Mouse (Mus musculus) right cerebral cortex, postnatal 36 days (tissue): ENCODE measurements around the gene Klhl29.

Experiments
- DNase-seq, 2 experiments: peaks; one replicate each; pipeline ENCODE4 v3.0.0; 2022; ENCODE audit warnings: low spot score in 2 of 2, mixed read lengths in 1 of 2

Gene Klhl29

GRCm38 (mm10) chr12:5187773-5188333, 187.6 kb downstream of the Klhl29 start:
- no peak for DNase-seq

DNA sequence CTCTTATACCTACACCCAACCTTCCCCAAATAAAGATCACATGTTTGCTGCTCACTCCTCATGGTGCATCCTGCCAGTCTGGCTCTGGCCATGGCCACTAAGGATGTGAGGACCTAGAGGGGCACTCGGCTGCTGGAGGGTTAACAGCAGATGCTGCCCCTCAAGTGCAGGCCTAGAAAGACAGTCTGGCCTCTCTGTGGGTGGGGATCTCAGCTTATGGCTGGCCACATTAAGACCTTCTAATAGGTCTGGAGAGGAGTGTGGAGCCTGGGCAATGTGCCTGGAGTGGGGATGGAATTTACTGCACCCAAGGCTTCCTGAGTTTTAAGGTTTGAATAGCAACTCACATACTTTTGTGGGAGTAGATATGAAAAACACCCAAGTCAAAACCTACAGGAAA, 188.8 kb downstream of the Klhl29 start:
- DNase-seq, result no peak

DNA sequence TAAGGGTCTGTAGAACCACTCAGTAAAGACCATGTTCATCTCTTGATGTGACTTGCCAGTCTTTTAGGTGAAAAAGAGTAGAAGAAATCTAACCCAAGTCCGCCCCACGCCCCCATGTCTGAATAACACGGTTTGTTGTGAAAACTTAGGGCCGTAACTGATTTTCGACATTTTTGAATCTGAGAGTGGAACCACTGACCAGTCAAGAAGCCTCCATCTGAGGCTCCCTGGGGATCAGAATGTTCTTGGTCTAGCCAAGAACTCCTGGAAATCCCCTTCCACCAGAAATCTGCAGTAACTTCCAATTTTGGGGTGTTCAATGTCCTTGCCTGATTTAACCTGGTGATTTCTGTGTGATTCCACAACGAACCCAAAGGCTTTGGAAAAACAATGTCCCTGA, 189.9 kb downstream of the Klhl29 start:
- DNase-seq, result no peak

GRCm38 (mm10) chr12:5182586-5182985, 192.9 kb downstream of the Klhl29 start:
- DNase-seq, result no peak

GRCm38 (mm10) chr12:5182165-5182564, 193.3 kb downstream of the Klhl29 start:
- peak in 1 of 2 experiments; percentile 53 for DNase-seq

GRCm38 (mm10) chr12:5176716-5177341, 198.7 kb downstream of the Klhl29 start:
- no peak for DNase-seq

DNA sequence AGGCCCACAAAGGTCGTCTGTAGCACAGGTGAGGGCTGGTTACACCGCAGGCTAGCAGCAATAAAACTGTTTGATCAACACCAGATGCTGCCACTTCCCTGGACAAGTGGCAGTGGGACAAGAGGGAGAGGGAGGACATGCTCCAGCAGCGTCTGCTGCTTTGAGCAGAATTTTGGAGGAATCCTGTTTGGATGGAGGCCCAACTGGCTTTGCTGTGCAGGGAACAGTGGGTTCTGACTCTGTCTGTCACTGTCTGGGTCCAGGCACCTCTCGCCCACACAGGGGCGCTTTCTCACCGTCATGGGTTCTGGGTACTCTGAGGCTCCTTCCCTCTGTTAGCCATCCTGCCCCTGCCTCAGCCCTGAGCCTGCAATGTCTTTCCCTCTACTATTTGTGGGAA, 209.3 kb downstream of the Klhl29 start:
- no peak for DNase-seq

DNA sequence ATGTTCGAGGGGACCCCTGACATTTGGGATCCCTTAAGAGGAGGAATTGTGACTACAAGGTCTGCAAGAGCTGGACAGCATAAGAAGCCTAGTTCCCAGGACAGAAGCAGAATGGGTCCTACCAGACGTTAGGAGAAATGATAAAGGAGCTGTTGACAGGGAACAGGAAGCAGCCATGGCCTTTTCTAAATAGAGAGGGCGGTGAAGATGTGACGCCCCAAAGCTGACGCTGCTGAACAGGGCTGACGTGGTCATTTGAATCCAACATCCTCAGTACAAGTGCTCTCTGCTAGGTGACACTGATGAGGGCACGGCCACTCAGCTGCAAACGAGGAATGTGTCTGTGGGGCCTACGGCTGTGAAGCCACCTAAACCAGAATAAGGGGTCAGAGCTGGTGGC, 210.1 kb downstream of the Klhl29 start:
- DNase-seq, result no peak

DNA sequence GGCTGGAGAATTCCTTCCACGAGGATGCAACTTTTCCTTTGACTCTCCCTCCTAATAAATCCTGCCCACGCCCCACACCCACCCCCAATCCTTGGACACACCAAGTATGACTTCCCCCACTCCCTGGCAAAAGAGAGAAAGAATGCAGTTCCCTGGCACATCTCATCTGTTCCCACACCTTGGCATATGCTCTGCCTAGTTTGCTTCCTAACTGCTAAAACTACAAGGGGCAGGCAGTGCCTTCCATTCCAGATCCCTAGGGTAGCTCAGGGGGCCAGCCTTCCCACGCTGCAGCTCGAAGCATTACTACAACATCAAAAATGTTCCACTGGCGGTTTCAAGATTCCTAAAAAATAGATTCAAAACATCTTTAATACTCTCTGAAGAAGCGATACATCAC, 212.8 kb downstream of the Klhl29 start:
- DNase-seq, result peak in 1 of 2 experiments; percentile 51

- no peak for DNase-seq
Measured at GRCm38 (mm10) chr12:5161631-5162030, 213.9 kb downstream of the Klhl29 start.

- DNase-seq, result peak in 1 of 2 experiments; percentile 34
Measured at GRCm38 (mm10) chr12:5157931-5158481, 217.5 kb downstream of the Klhl29 start.

- DNase-seq, result peak; percentile 72 to 82
Measured at GRCm38 (mm10) chr12:5157021-5157681, 218.3 kb downstream of the Klhl29 start.

DNA sequence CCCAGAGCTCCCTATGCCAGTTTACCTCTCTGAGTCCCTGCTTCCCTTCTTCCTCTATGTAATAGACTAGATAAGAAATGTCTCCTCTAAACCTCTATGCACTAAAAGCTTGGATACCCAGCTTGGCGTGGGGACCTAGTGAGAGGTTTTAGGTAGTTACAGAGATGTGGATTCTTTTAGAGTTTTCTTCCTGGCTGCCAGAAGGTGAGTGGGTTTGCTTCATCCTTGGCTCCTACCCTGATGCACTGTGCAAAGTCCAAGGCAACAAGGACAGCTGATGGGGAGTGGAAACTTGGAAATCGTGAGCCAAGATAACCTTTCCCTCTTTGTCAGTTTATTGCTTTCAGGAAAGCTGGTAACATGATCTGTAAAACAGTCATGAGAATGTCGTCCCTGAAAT, 220.3 kb downstream of the Klhl29 start:
- no peak for DNase-seq

DNA sequence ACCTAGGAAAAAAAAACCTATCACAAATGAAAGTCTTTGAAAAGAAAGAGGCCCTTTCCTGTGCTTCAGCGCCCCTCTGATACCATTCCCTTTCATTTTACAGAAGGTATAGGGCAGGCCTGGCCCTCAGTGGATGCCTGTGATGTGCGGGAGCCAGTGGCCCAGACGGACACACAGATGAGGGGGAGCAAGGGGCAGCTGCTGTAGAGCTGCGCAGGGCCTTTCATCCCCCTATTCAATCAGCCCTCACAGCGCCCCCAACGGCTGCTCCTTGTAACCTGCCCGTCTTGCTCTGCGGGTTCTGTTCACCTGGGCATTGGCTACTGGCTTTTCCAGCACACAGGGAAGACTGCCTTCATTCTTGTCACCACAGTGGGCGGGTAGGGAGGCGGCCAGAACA, 223.6 kb downstream of the Klhl29 start:
- no peak for DNase-seq

DNA sequence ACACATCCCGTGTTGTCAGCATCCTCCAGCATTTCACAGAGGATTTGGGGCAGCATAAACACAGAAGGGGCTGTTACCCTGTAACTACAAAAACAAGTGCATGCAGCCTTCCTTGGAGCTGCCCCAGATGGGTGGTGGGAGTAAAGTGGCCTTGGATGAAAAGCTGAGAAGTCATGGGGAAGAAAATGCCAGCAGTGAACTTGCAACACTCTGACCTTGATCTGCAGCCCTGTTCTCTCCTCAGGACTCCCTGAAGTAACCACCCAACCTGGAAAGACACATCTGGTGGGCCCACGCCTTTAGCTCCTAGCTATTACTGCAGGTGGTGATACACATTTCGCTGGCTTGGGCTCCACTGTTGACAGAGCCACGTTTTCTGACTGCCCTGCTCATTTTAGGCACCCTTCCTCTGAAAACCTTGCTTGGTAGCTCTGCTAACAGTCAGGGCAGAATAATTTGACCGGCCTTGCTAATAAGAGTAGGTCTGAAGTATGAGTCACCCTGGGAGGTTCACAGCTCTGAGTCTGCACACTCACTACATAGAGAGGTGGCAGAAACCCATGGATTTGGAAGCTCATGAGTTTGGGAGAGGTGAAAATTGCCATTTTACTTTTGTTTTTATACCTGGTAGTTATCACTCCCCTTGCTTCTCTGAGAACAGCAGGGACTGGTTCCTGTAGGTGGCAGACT, 228.0 kb downstream of the Klhl29 start:
- DNase-seq, result no peak

DNA sequence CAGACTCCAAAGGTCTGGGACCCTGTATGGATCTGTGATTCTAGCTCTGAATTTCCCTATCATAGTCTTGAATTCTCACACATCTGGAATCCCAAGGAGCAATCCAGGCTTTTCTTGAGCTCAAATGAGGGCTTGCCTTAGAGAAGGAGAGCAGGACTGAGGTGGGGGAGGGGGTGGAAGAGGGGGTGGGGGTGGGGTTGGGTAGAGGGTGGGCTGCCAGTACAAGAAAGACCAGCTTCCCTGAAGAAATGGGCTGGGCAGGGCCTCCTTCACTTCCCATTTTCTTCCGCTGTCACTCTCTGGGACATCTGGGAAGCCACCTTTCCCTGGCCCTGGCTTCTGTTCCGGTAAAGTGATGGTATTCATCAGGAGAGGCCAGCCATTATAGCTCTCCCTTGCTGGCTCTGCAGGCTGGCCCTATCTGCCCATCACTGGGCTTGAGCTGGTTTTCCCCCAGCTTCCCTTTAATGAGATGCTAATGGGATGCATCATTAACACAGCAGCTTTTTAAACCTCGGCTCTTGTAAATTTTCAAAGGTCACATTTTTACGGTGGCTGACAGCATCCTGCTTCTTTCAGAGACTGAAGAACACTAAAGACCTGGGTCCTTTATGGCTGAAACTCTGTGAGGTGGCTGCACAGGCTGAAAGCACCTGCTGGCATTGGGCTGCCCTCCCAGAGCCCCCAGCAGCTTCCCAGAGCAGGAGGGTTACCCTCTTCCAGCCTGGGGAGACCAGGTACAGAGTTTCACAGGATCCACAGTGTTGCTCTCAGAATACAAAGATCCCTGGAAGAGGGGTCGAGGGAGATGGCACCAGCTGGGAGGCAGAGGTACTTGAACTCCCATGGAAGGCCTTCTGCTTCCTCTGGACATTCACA, 231.3 kb downstream of the Klhl29 start:
- no peak for DNase-seq

GRCm38 (mm10) chr12:5143224-5143623, 232.3 kb downstream of the Klhl29 start:
- DNase-seq, result no peak

DNA sequence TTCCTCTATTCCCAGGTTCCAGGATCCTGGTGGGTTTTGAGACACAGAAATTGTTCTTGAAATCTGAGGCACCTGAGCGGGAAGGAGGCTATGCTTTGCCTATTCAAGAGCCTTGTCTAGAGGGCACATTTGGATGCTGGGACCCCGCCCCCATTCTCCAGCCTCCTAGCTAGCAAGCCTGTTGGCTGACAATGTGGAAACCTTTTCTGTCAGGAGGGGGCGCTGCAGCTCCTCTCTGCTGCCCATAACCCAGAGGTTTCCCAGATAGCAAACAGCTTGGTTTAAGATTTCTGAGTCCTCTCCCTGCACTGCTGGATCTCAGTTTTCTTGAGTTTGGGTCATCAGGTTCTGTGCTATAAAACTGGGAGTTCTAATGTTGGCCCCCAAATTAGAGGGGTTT, 232.7 kb downstream of the Klhl29 start:
- DNase-seq, result peak; percentile 83 to 85

- no peak for DNase-seq
Measured at GRCm38 (mm10) chr12:5141040-5141439, 234.4 kb downstream of the Klhl29 start.

- DNase-seq, result no peak
Measured at GRCm38 (mm10) chr12:5139302-5139701, 236.2 kb downstream of the Klhl29 start.

DNA sequence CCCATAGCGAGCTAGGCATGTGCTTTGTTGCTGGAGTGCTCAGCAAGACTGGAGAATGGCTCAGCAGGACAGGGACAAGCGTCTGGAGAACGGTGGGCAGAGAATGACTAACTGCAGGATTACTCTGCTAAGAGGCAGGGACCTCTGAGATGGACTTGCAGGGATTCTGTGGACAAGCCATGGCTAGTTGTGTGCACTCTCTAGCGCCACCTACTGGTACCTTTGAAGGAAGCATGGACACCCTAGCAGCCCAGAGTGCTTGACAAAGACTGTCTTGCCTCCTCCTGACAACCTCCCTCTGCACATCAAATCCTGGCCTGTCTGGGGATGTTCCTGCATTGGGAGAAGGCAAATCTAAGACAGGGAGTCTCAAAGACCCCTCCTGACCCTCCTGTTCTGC, 239.2 kb downstream of the Klhl29 start:
- DNase-seq, result peak in 1 of 2 experiments; percentile 62
